Mouse (Mus musculus) C2C12 (cell line): ENCODE measurements around the gene Caln1.

Experiments used
- CTCF ChIP-seq: IDR thresholded peaks from one replicate; pipeline ENCODE4 v1.5.1; 2011; ENCODE audit not compliant: control insufficient read depth, insufficient read depth, insufficient read length
- MYOD1 ChIP-seq: IDR thresholded peaks from one replicate; pipeline ENCODE4 v1.6.1; 2011; ENCODE audit warnings: low read depth; ENCODE audit not compliant: control insufficient read depth, insufficient read length

DNA sequence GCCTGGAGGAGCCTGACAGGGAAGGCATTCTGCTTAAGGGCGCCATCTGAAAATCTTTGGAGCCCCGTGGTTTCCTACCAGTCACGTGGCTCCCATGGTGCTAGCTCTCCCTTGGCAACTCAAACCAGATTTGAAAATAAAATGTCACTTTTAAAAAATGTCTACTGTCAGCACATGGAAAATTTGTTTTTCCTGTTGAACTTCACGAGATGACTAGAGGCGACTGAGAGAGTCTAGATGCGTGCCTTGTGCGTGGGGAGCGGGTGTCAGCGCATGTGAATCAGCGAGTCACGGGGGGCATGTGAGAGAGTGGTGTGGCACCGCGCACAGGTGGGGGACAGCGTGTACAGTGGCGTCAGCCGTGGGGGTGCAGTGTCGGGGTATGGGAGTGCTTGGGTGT is 42.3 kb downstream of the Caln1 start:
- TF ChIP-seq CTCF (no peak), MYOD1 (no peak)
